ENCODE assay signal across 14 mouse cellular contexts in genomic region chr2:50885924-50886315, GRCm38 (mm10).
A peak's percentile ranks its signal among the peaks of the same experiment; 100 is the strongest.
DNase-seq lines count a peak whose midpoint lies in the region; ATAC-seq and TF ChIP-seq lines count a peak whose summit lies in the region.
"Had no signal": no experiment of that assay in that cellular context is flagged by ENCODE, and none has a peak within 500 bp of the region (broad histone marks: within the 10 kb centered on the region; RNA-seq: fewer than 3 reads in every experiment).

No protein-coding gene starts in this region.

- WGBS in hindbrain, postnatal 0 days: 19% methylated on average over 7 of the region's 7 CpGs
- WGBS in hindbrain, embryonic 13.5 days: 39% methylated on average over 7 of the region's 7 CpGs
- 14% methylated on average over 7 of the region's 7 CpGs for WGBS in forebrain, embryonic 16.5 days

- no peaks in the 10 kb centered on the region for H3K9me3 ChIP-seq in hindbrain, postnatal 0 days (ENCODE audit: low read length)
- H3K9me3 ChIP-seq in hindbrain, embryonic 13.5 days: no peaks in the 10 kb centered on the region
- H3K9me3 ChIP-seq in forebrain, embryonic 16.5 days (ENCODE audit: control insufficient read depth, low read length): no peaks in the 10 kb centered on the region
- H3K9me3 ChIP-seq: neural tube, embryonic 12.5 days had no signal

- no peak overlapping the region for H3K4me2 ChIP-seq in hindbrain, postnatal 0 days (ENCODE audit: low read depth, low read length)
- no peak overlapping the region for H3K4me2 ChIP-seq in hindbrain, embryonic 13.5 days
- H3K4me2 ChIP-seq in forebrain, embryonic 16.5 days (ENCODE audit: low read length): no peak overlapping the region
- H3K4me2 ChIP-seq: heart, embryonic 11.5 days; neural tube, embryonic 12.5 days had no signal

- H3K27ac ChIP-seq in hindbrain, postnatal 0 days: no peak overlapping the region
- no peak overlapping the region for H3K27ac ChIP-seq in hindbrain, embryonic 13.5 days
- no peak overlapping the region for H3K27ac ChIP-seq in forebrain, embryonic 16.5 days (ENCODE audit: low read length)
- H3K27ac ChIP-seq: gastrocnemius, adult 2 months; neural tube, embryonic 12.5 days had no signal

- H3K9ac ChIP-seq in hindbrain, postnatal 0 days (replicated peaks; ENCODE audit: low read length): no peak overlapping the region
- H3K9ac ChIP-seq in hindbrain, embryonic 13.5 days: no peak overlapping the region
- H3K9ac ChIP-seq in forebrain, embryonic 16.5 days (replicated peaks; ENCODE audit: low read depth, low read length): no peak overlapping the region
- H3K9ac ChIP-seq: neural tube, embryonic 12.5 days had no signal

- no peaks in the 10 kb centered on the region for H3K36me3 ChIP-seq in hindbrain, postnatal 0 days (ENCODE audit: insufficient read depth, low read length)
- H3K36me3 ChIP-seq in hindbrain, embryonic 13.5 days: no peaks in the 10 kb centered on the region
- no peaks in the 10 kb centered on the region for H3K36me3 ChIP-seq in forebrain, embryonic 16.5 days (ENCODE audit: control insufficient read depth, insufficient read depth)
- H3K36me3 ChIP-seq: neural tube, embryonic 12.5 days had no signal

- no peaks in the 10 kb centered on the region for H3K27me3 ChIP-seq in hindbrain, postnatal 0 days (ENCODE audit: insufficient read depth, low read length)
- H3K27me3 ChIP-seq in hindbrain, embryonic 13.5 days: 0 out of 2 replicates have a peak, but pooled peaks cover 2% of the 10 kb centered on the region
- H3K27me3 ChIP-seq in forebrain, embryonic 16.5 days (replicated peaks; ENCODE audit: control insufficient read depth, insufficient read depth, low read length): no peaks in the 10 kb centered on the region
- H3K27me3 ChIP-seq: megakaryocyte, embryonic 14.5 days; neural tube, embryonic 12.5 days had no signal

- peaks cover 4% of the 10 kb centered on the region; the same call in 1 of the 2 replicates for H3K4me1 ChIP-seq in hindbrain, postnatal 0 days (ENCODE audit: insufficient read depth, low read length)
- peaks cover 11% of the 10 kb centered on the region for H3K4me1 ChIP-seq in hindbrain, embryonic 13.5 days (replicated peaks)
- peaks cover 14% of the 10 kb centered on the region for H3K4me1 ChIP-seq in forebrain, embryonic 16.5 days (replicated peaks; ENCODE audit: control insufficient read depth, insufficient read depth, low read length)
- H3K4me1 ChIP-seq: megakaryocyte, embryonic 14.5 days; neural tube, embryonic 12.5 days had no signal

- peak; percentile 12 for DNase-seq in hindbrain, postnatal 0 days (ENCODE audit: low spot score)
- peak; percentile 35 for DNase-seq in urinary bladder, postnatal 14 days (ENCODE audit: low spot score)
- DNase-seq in urinary bladder, adult 2 months (ENCODE audit: low spot score): no peak
- DNase-seq in spleen, adult 12 weeks (ENCODE audit: low spot score): no peak
- DNase-seq in gastrocnemius, postnatal 25 days: no peak
- DNase-seq in layer of hippocampus, adult 18-20 months (ENCODE audit: low spot score in 2 of 2): no peak
- DNase-seq: gastrocnemius, adult 2 months had no signal

- no peak overlapping the region for H3K4me3 ChIP-seq in hindbrain, postnatal 0 days (ENCODE audit: low read length)
- H3K4me3 ChIP-seq in hindbrain, embryonic 13.5 days: no peak overlapping the region
- no peak overlapping the region for H3K4me3 ChIP-seq in forebrain, embryonic 16.5 days (replicated peaks; ENCODE audit: low read length)
- H3K4me3 ChIP-seq: gastrocnemius, adult 2 months; megakaryocyte, embryonic 14.5 days; neural tube, embryonic 12.5 days had no signal

- no peak for TF ChIP-seq CTCF in hindbrain, postnatal 0 days (IDR thresholded peaks at IDR 0.05; ENCODE audit: low read depth)

- ATAC-seq in hindbrain, postnatal 0 days: 0 out of 2 replicates have a peak, but pooled peaks have one; percentile 29
- ATAC-seq in hindbrain, embryonic 13.5 days (ENCODE audit: low FRiP score): no peak
- ATAC-seq in forebrain, embryonic 16.5 days: 0 out of 2 replicates have a peak, but pooled peaks have one; percentile 32
- ATAC-seq: CD4-positive, CD25-positive, alpha-beta regulatory T cell, adult 4 months; hindbrain, embryonic 16.5 days had no signal

Comparison
In these comparisons a context has a peak if more than half of its experiments do, and no peak if none do; other contexts are left out.
1. DNase-seq: peak in hindbrain, postnatal 0 days (single experiment) and urinary bladder, postnatal 14 days (single experiment); none in urinary bladder, adult 2 months (single experiment), spleen, adult 12 weeks (single experiment), gastrocnemius, postnatal 25 days (single experiment) and layer of hippocampus, adult 18-20 months (0 of 2).